Mouse (Mus musculus) hindbrain, embryonic 13.5 days (tissue): Measurements from ENCODE around the gene Gga3. TPM values are rescaled to one million over a fixed set of nuclear protein-coding genes. Genes with fewer than 3 reads are reported as not detected.
"Not testable (repeated sequence)": the region's sequence is repeated elsewhere in the genome, so short reads cannot be mapped to it uniquely, and the experiment has no call there.

Source experiments
- ATAC-seq: fragments of 200-750 bp; cut with Nextera tagmentation; 2 replicates; pipeline ENCODE4 v1.8.0; 2017; ENCODE audit warnings: moderate TSS enrichment; ENCODE audit not compliant: low FRiP score
- H3K27ac ChIP-seq: fragments of 300-500 bp; sonication (generic); 2 replicates; pipeline ENCODE4 v1.5.1; 2015; ENCODE audit warnings: inconsistent platforms, mild to moderate bottlenecking, moderate library complexity
- H3K27me3 ChIP-seq: fragments of 300-500 bp; sonication (generic); 2 replicates; pipeline ENCODE4 v1.6.1; 2015; ENCODE audit warnings: mild to moderate bottlenecking, inconsistent platforms
- H3K36me3 ChIP-seq: fragments of 300-500 bp; sonication (generic); 2 replicates; pipeline ENCODE4 v1.6.1; 2015; ENCODE audit warnings: mild to moderate bottlenecking, inconsistent platforms
- H3K4me1 ChIP-seq: fragments of 300-500 bp; sonication (generic); replicated peaks from 2 replicates; pipeline ENCODE4 v1.6.1; 2015; ENCODE audit warnings: inconsistent platforms
- H3K4me2 ChIP-seq: fragments of 300-500 bp; sonication (generic); 2 replicates; pipeline ENCODE4 v1.6.1; 2015; ENCODE audit warnings: inconsistent platforms, mild to moderate bottlenecking, moderate library complexity
- H3K4me3 ChIP-seq: fragments of 300-500 bp; sonication (generic); 2 replicates; pipeline ENCODE4 v1.5.1; 2015; ENCODE audit warnings: mild to moderate bottlenecking, inconsistent platforms
- H3K9ac ChIP-seq: fragments of 300-500 bp; sonication (generic); 2 replicates; pipeline ENCODE4 v1.6.1; 2015; ENCODE audit warnings: mild to moderate bottlenecking, inconsistent platforms
- H3K9me3 ChIP-seq: fragments of 300-500 bp; sonication (generic); 2 replicates; pipeline ENCODE4 v1.6.1; 2016; ENCODE audit warnings: inconsistent platforms
- whole genome bisulfite sequencing: fragments of 180-500 bp; shearing (Covaris S2); methylation state at CpG from one replicate; pipeline ENCODE4 v1.1.7; 2015; 5-methylcytosine and 5-hydroxymethylcytosine counted together
- polyA plus RNA-seq: library from polyadenylated mRNA; unstranded; fragments of >200 nt; fragmentation: Nextera tagmentation; extraction: Ambion mirVana; gene quantifications from 2 replicates; pipeline ENCODE4 v1.2.1, GENCODE M21; 2015

Gene Gga3
- 33.6 and 35.6 TPM in 2 replicates for polyA plus RNA-seq

- Histone ChIP-seq H3K36me3 (peaks cover 54% of the 10 kb centered on the region), H3K9ac (peak within 1 kb of the TSS; percentile 98), H3K27ac (peak within 1 kb of the TSS; percentile 93), H3K4me1 (peaks cover 40% of the 10 kb centered on the region), H3K4me3 (peak within 1 kb of the TSS; percentile 98), H3K9me3 (no peaks in the 10 kb centered on the region), H3K27me3 (no peaks in the 10 kb centered on the region), H3K4me2 (peak within 1 kb of the TSS; percentile 92)
- under 1% methylated on average over 83 of the region's 93 CpGs for WGBS
- ATAC-seq, result peak; percentile 97
These were observed at the start of gene Gga3, which contains the start of gene Mrps7 for GRCm38 (mm10) chr11:115603476-115604303. Gene Gga3 (minus strand): TSS chr11:115604051. Gene Mrps7 (plus strand): TSS chr11:115603925.

GRCm38 (mm10) chr11:115653194-115653593 lies 49.3 kb upstream of the Gga3 start:
- H3K9me3 ChIP-seq, result no peaks in the 10 kb centered on the region
- no peak overlapping the region for H3K9ac ChIP-seq
- no peaks in the 10 kb centered on the region for H3K27me3 ChIP-seq
- no peak overlapping the region for H3K4me3 ChIP-seq
- peaks cover 47% of the 10 kb centered on the region for H3K36me3 ChIP-seq
- H3K4me2 ChIP-seq, result no peak overlapping the region
- peaks cover 11% of the 10 kb centered on the region for H3K4me1 ChIP-seq
- WGBS, result 86% methylated on average over 3 of the region's 3 CpGs
- ATAC-seq, result no peak
- H3K27ac ChIP-seq, result no peak overlapping the region

GRCm38 (mm10) chr11:115651680-115652079 lies 47.8 kb upstream of the Gga3 start:
- H3K36me3 ChIP-seq, result peaks cover 59% of the 10 kb centered on the region
- WGBS, result 91% methylated on average over 3 of the region's 3 CpGs
- H3K27ac ChIP-seq, result no peak overlapping the region
- no peak for ATAC-seq
- no peaks in the 10 kb centered on the region for H3K27me3 ChIP-seq
- no peak overlapping the region for H3K4me2 ChIP-seq
- no peak overlapping the region for H3K4me3 ChIP-seq
- no peaks in the 10 kb centered on the region for H3K9me3 ChIP-seq
- H3K9ac ChIP-seq, result no peak overlapping the region
- H3K4me1 ChIP-seq, result peaks cover 11% of the 10 kb centered on the region

- 63% methylated on average over 10 of the region's 10 CpGs for whole genome bisulfite sequencing
- H3K36me3 ChIP-seq, result peaks cover 71% of the 10 kb centered on the region
These were observed 45.9 kb upstream of the Gga3 start for GRCm38 (mm10) chr11:115649706-115650105.

GRCm38 (mm10) chr11:115647459-115647858 lies 43.6 kb upstream of the Gga3 start:
- 68% methylated on average over 6 of the region's 6 CpGs for WGBS
- H3K4me2 ChIP-seq, result no peak overlapping the region
- no peaks in the 10 kb centered on the region for H3K9me3 ChIP-seq
- H3K27me3 ChIP-seq, result no peaks in the 10 kb centered on the region
- H3K4me3 ChIP-seq, result no peak overlapping the region
- ATAC-seq, result no peak
- H3K4me1 ChIP-seq, result peaks cover 11% of the 10 kb centered on the region
- H3K9ac ChIP-seq, result no peak overlapping the region
- H3K36me3 ChIP-seq, result peaks cover 68% of the 10 kb centered on the region
- no peak overlapping the region for H3K27ac ChIP-seq

More at GRCm38 (mm10) chr11:115649706-115650105, 45.9 kb upstream of the Gga3 start:
- Histone ChIP-seq H3K9me3 (no peaks in the 10 kb centered on the region), H3K4me3 (no peak overlapping the region), H3K27me3 (no peaks in the 10 kb centered on the region), H3K4me1 (peaks cover 11% of the 10 kb centered on the region), H3K9ac (0 out of 2 replicates have a peak overlapping the region, but pooled peaks have one; percentile 24), H3K4me2 (no peak overlapping the region), H3K27ac (peak overlapping the region; percentile 72)
- ATAC-seq, result no peak

- no peak overlapping the region for H3K4me2 ChIP-seq
- no peak overlapping the region for H3K9ac ChIP-seq
- H3K4me3 ChIP-seq, result no peak overlapping the region
- no peaks in the 10 kb centered on the region for H3K9me3 ChIP-seq
- peaks cover 11% of the 10 kb centered on the region for H3K4me1 ChIP-seq
- no peak for ATAC-seq
- H3K36me3 ChIP-seq, result peaks cover 64% of the 10 kb centered on the region
- no peak overlapping the region for H3K27ac ChIP-seq
- WGBS, result 94% methylated on average over 9 of the region's 9 CpGs
- no peaks in the 10 kb centered on the region for H3K27me3 ChIP-seq
These were observed 42.6 kb upstream of the Gga3 start for GRCm38 (mm10) chr11:115646439-115646838.

- H3K36me3 ChIP-seq, result peaks cover 62% of the 10 kb centered on the region
- H3K27ac ChIP-seq, H3K9me3 ChIP-seq, H3K4me1 ChIP-seq, H3K27me3 ChIP-seq, H3K9ac ChIP-seq, H3K4me2 ChIP-seq, H3K4me3 ChIP-seq, ATAC-seq: not testable (repeated sequence)
- 86% methylated on average over 14 of the region's 14 CpGs for WGBS
These were observed 41.6 kb upstream of the Gga3 start for GRCm38 (mm10) chr11:115645498-115645897.

- no peaks in the 10 kb centered on the region for H3K4me1 ChIP-seq
- no peak overlapping the region for H3K27ac ChIP-seq
- H3K9me3 ChIP-seq, result no peaks in the 10 kb centered on the region
- no peak overlapping the region for H3K4me3 ChIP-seq
- no peak overlapping the region for H3K9ac ChIP-seq
- H3K36me3 ChIP-seq, result peaks cover 56% of the 10 kb centered on the region
- no peak for ATAC-seq
- H3K4me2 ChIP-seq, result no peak overlapping the region
- no peaks in the 10 kb centered on the region for H3K27me3 ChIP-seq
- 96% methylated on average over 13 of the region's 13 CpGs for WGBS
These were observed 40.5 kb upstream of the Gga3 start for GRCm38 (mm10) chr11:115644308-115644707.

GRCm38 (mm10) chr11:115643265-115643664 lies 39.4 kb upstream of the Gga3 start:
- ATAC-seq, result no peak
- 74% methylated on average over 10 of the region's 10 CpGs for WGBS
- no peaks in the 10 kb centered on the region for H3K4me1 ChIP-seq

GRCm38 (mm10) chr11:115642705-115643104 lies 38.9 kb upstream of the Gga3 start:
- WGBS, result 89% methylated on average over 2 of the region's 2 CpGs
- Histone ChIP-seq H3K9me3 (no peaks in the 10 kb centered on the region), H3K4me1 (no peaks in the 10 kb centered on the region), H3K27ac (no peak overlapping the region), H3K4me3 (no peak overlapping the region), H3K27me3 (no peaks in the 10 kb centered on the region), H3K9ac (no peak overlapping the region), H3K4me2 (no peak overlapping the region), H3K36me3 (peaks cover 41% of the 10 kb centered on the region)
- no peak for ATAC-seq

More at GRCm38 (mm10) chr11:115643265-115643664, 39.4 kb upstream of the Gga3 start:
- Histone ChIP-seq H3K4me2 (no peak overlapping the region), H3K27ac (no peak overlapping the region), H3K36me3 (peaks cover 47% of the 10 kb centered on the region), H3K9me3 (no peaks in the 10 kb centered on the region), H3K27me3 (no peaks in the 10 kb centered on the region), H3K4me3 (no peak overlapping the region), H3K9ac (no peak overlapping the region)

- Histone ChIP-seq H3K4me3 (no peak overlapping the region), H3K4me1 (no peaks in the 10 kb centered on the region), H3K27ac (no peak overlapping the region), H3K4me2 (no peak overlapping the region), H3K9ac (no peak overlapping the region), H3K9me3 (no peaks in the 10 kb centered on the region), H3K27me3 (no peaks in the 10 kb centered on the region), H3K36me3 (peaks cover 34% of the 10 kb centered on the region)
- ATAC-seq, result no peak
- 89% methylated on average over 4 of the region's 4 CpGs for WGBS
These were observed 37.8 kb upstream of the Gga3 start for GRCm38 (mm10) chr11:115641664-115642036.

GRCm38 (mm10) chr11:115640978-115641663 lies 37.3 kb upstream of the Gga3 start:
- 60% methylated on average over 14 of the region's 14 CpGs for WGBS
- no peaks in the 10 kb centered on the region for H3K9me3 ChIP-seq
- ATAC-seq, result no peak
- H3K4me2 ChIP-seq, result no peak overlapping the region
- H3K27me3 ChIP-seq, result no peaks in the 10 kb centered on the region
- no peaks in the 10 kb centered on the region for H3K4me1 ChIP-seq
- H3K27ac ChIP-seq, result no peak overlapping the region
- H3K4me3 ChIP-seq, result no peak overlapping the region
- peaks cover 29% of the 10 kb centered on the region for H3K36me3 ChIP-seq
- no peak overlapping the region for H3K9ac ChIP-seq
